Mouse (Mus musculus) adrenal gland, adult 18-20 months (tissue): Measurements from ENCODE around the gene Adh6a. TPM values are rescaled to one million over a fixed set of nuclear protein-coding genes. Genes with fewer than 3 reads are reported as not detected.

Experiments used
- DNase-seq, 2 experiments: peaks; one replicate each; pipeline ENCODE4 v3.0.0; 2021 to 2022; ENCODE audit warnings: low spot score in 2 of 2
- long read RNA-seq, 2 experiments: library from polyadenylated mRNA; stranded (forward); transcript quantifications; one replicate each; pipeline ENCODE4 v2.0.0; 2021
- total RNA-seq, 2 experiments: library from RNA; stranded (reverse); gene quantifications; 1 replicate in 1 of 2; 2 replicates in 1 of 2; pipeline ENCODE4 v1.2.3; 2021

The Adh6a gene
- total RNA-seq = not detected
- long read RNA-seq, experiment 1 = 0 reads
- long read RNA-seq, experiment 2 = 0 reads

GRCm38 (mm10) chr3:138312965-138313364 is at the start of gene Adh6a:
TSS of gene Adh6a (plus strand) at chr3:138313286.
- no peak for DNase-seq

- no peak for DNase-seq
Observed at GRCm38 (mm10) chr3:138264648-138265047, 48.4 kb upstream of the Adh6a start.

GRCm38 (mm10) chr3:138270507-138270906 is 42.6 kb upstream of the Adh6a start:
- no peak for DNase-seq

- no peak for DNase-seq
Observed at GRCm38 (mm10) chr3:138271297-138271696, 41.8 kb upstream of the Adh6a start.

GRCm38 (mm10) chr3:138273080-138273479 is 40.0 kb upstream of the Adh6a start:
- DNase-seq = no peak

- DNase-seq = no peak
Observed at GRCm38 (mm10) chr3:138275100-138275499, 38.0 kb upstream of the Adh6a start.

- no peak for DNase-seq
Observed at GRCm38 (mm10) chr3:138282556-138282955, 30.5 kb upstream of the Adh6a start.

- no peak for DNase-seq
Observed at GRCm38 (mm10) chr3:138283831-138284230, 29.3 kb upstream of the Adh6a start.

GRCm38 (mm10) chr3:138285986-138286385 is 27.1 kb upstream of the Adh6a start:
- DNase-seq = no peak

- DNase-seq = no peak
Observed at GRCm38 (mm10) chr3:138287686-138288085, 25.4 kb upstream of the Adh6a start.

- DNase-seq = no peak
Observed at GRCm38 (mm10) chr3:138290672-138291071, 22.4 kb upstream of the Adh6a start.

GRCm38 (mm10) chr3:138291529-138292117 is 21.5 kb upstream of the Adh6a start:
- no peak for DNase-seq

GRCm38 (mm10) chr3:138293298-138293895 is 19.7 kb upstream of the Adh6a start:
- DNase-seq = no peak

GRCm38 (mm10) chr3:138300130-138300529 is 13.0 kb upstream of the Adh6a start:
- no peak for DNase-seq

GRCm38 (mm10) chr3:138302676-138303075 is 10.4 kb upstream of the Adh6a start:
- DNase-seq = no peak

GRCm38 (mm10) chr3:138303771-138304488 is 9.2 kb upstream of the Adh6a start:
- DNase-seq = no peak

- DNase-seq = no peak
Observed at GRCm38 (mm10) chr3:138304489-138304871, 8.6 kb upstream of the Adh6a start.

GRCm38 (mm10) chr3:138305486-138306289 is 7.4 kb upstream of the Adh6a start:
- DNase-seq = no peak

- DNase-seq = no peak
Observed at GRCm38 (mm10) chr3:138306290-138306683, 6.8 kb upstream of the Adh6a start.

GRCm38 (mm10) chr3:138309910-138310309 is 3.2 kb upstream of the Adh6a start:
- no peak for DNase-seq

GRCm38 (mm10) chr3:138311015-138311414 is 2.1 kb upstream of the Adh6a start:
- no peak for DNase-seq
